Mouse (Mus musculus): ENCODE measurements around the gene Thrb.

The Thrb gene

GRCm38 (mm10) chr14:17659686-17660328 is at the start of gene Thrb:
Gene Thrb (plus strand): TSS chr14:17660261.
- DNase-seq (ENCODE audit: low spot score), result no peak

- DNase-seq (ENCODE audit: low spot score), result no peak
Observed at GRCm38 (mm10) chr14:17621671-17622070, 38.4 kb upstream of the Thrb start.

- no peak for DNase-seq (ENCODE audit: low spot score)
Observed at GRCm38 (mm10) chr14:17623936-17624335, 36.1 kb upstream of the Thrb start.

GRCm38 (mm10) chr14:17629215-17629614 is 30.8 kb upstream of the Thrb start:
- DNase-seq (ENCODE audit: low spot score), result no peak

GRCm38 (mm10) chr14:17632887-17633522 is 27.1 kb upstream of the Thrb start:
- DNase-seq (ENCODE audit: low spot score), result peak; percentile 54

GRCm38 (mm10) chr14:17636971-17637370 is 23.1 kb upstream of the Thrb start:
- no peak for DNase-seq (ENCODE audit: low spot score)

GRCm38 (mm10) chr14:17641770-17642169 is 18.3 kb upstream of the Thrb start:
- no peak for DNase-seq (ENCODE audit: low spot score)

GRCm38 (mm10) chr14:17655084-17655483 is 5.0 kb upstream of the Thrb start:
- no peak for DNase-seq (ENCODE audit: low spot score)

GRCm38 (mm10) chr14:17659031-17659430 is 1.0 kb upstream of the Thrb start:
- DNase-seq (ENCODE audit: low spot score), result peak; percentile 81

GRCm38 (mm10) chr14:17660329-17661099 is 453 bp downstream of the Thrb start:
- peak; percentile 62 for DNase-seq (ENCODE audit: low spot score)

GRCm38 (mm10) chr14:17661100-17661521 is 1.1 kb downstream of the Thrb start:
- no peak for DNase-seq (ENCODE audit: low spot score)

GRCm38 (mm10) chr14:17662087-17662486 is 2.0 kb downstream of the Thrb start:
- no peak for DNase-seq (ENCODE audit: low spot score)

- DNase-seq (ENCODE audit: low spot score), result no peak
Observed at GRCm38 (mm10) chr14:17674335-17674734, 14.3 kb downstream of the Thrb start.

GRCm38 (mm10) chr14:17675214-17675613 is 15.2 kb downstream of the Thrb start:
- DNase-seq (ENCODE audit: low spot score), result peak; percentile 6

GRCm38 (mm10) chr14:17681479-17681878 is 21.4 kb downstream of the Thrb start:
- DNase-seq (ENCODE audit: low spot score), result no peak

GRCm38 (mm10) chr14:17684881-17685280 is 24.8 kb downstream of the Thrb start:
- DNase-seq (ENCODE audit: low spot score), result no peak

- DNase-seq (ENCODE audit: low spot score), result no peak
Observed at GRCm38 (mm10) chr14:17685491-17685890, 25.4 kb downstream of the Thrb start.

- DNase-seq (ENCODE audit: low spot score), result no peak
Observed at GRCm38 (mm10) chr14:17686939-17687338, 26.9 kb downstream of the Thrb start.

GRCm38 (mm10) chr14:17691246-17691645 is 31.2 kb downstream of the Thrb start:
- no peak for DNase-seq (ENCODE audit: low spot score)

- DNase-seq (ENCODE audit: low spot score), result no peak
Observed at GRCm38 (mm10) chr14:17695526-17695925, 35.5 kb downstream of the Thrb start.

- DNase-seq (ENCODE audit: low spot score), result no peak
Observed at GRCm38 (mm10) chr14:17697920-17698632, 38.0 kb downstream of the Thrb start.

- no peak for DNase-seq (ENCODE audit: low spot score)
Observed at GRCm38 (mm10) chr14:17700228-17700627, 40.2 kb downstream of the Thrb start.
